Mouse (Mus musculus): Measurements from ENCODE around the gene Olfr883.

Olfr883 gene

GRCm38 (mm10) chr9:38025508-38025907 is at the start of gene Olfr883:
Olfr883 (plus strand) TSS chr9:38025808.
- no peak for DNase-seq

GRCm38 (mm10) chr9:37991525-37991924 is 34.1 kb upstream of the Olfr883 start, which contains the start of gene Olfr881:
Olfr881 (plus strand) TSS chr9:37991825.
- DNase-seq = no peak

- no peak for DNase-seq
These were observed 26.9 kb upstream of the Olfr883 start for GRCm38 (mm10) chr9:37998581-37999204.

- DNase-seq = no peak
These were observed 25.6 kb upstream of the Olfr883 start for GRCm38 (mm10) chr9:38000021-38000420.

GRCm38 (mm10) chr9:38046255-38046654 is 20.6 kb downstream of the Olfr883 start, which contains the start of gene Olfr884:
Olfr884 (plus strand) TSS chr9:38046555.
- DNase-seq = no peak

- DNase-seq = no peak
These were observed 35.4 kb downstream of the Olfr883 start, which contains the start of gene Olfr885 for GRCm38 (mm10) chr9:38061022-38061421. Olfr885 (plus strand) TSS chr9:38061322.

All from right cerebral cortex, postnatal 14 days (tissue).